Comparison of ENCODE assay signal across 9 mouse cellular contexts in genomic region chr6:72230875-72231274, GRCm38 (mm10). TPM values are rescaled to one million over a fixed set of nuclear protein-coding genes. Genes with fewer than 3 reads are reported as not detected.
DNase-seq lines count a peak whose midpoint lies in the region; ATAC-seq and TF ChIP-seq lines count a peak whose summit lies in the region.
"Had no signal": no experiment of that assay in that cellular context is flagged by ENCODE, and none has a peak within 500 bp of the region (broad histone marks: within the 10 kb centered on the region; RNA-seq: fewer than 3 reads in every experiment).

No protein-coding gene starts in this region.

- ATAC-seq in heart, embryonic 12.5 days (ENCODE audit: insufficient number of reproducible peaks, low FRiP score): no peak
- no peak for ATAC-seq in midbrain, embryonic 15.5 days (replicated peaks)
- ATAC-seq in forebrain, embryonic 16.5 days: peak; percentile 32; the same call in 1 of the 2 replicates
- ATAC-seq in limb, embryonic 14.5 days (ENCODE audit: low FRiP score, low read depth): peak; percentile 24; the same call in 1 of the 2 replicates
- ATAC-seq in liver, embryonic 11.5 days (replicated peaks; ENCODE audit: low FRiP score): no peak

- H3K36me3 ChIP-seq in heart, embryonic 12.5 days: no peaks in the 10 kb centered on the region
- H3K36me3 ChIP-seq in midbrain, embryonic 10.5 days: no peaks in the 10 kb centered on the region
- no peaks in the 10 kb centered on the region for H3K36me3 ChIP-seq in midbrain, embryonic 15.5 days (replicated peaks)
- H3K36me3 ChIP-seq in forebrain, embryonic 16.5 days (ENCODE audit: control insufficient read depth, insufficient read depth): no peaks in the 10 kb centered on the region
- H3K36me3 ChIP-seq in limb, embryonic 14.5 days (ENCODE audit: control insufficient read depth, insufficient read depth, low read length): no peaks in the 10 kb centered on the region
- H3K36me3 ChIP-seq in liver, embryonic 11.5 days (ENCODE audit: control insufficient read depth, insufficient read depth, low read length): no peaks in the 10 kb centered on the region

- peak overlapping the region; percentile 29; the same call in 1 of the 2 replicates for H3K9ac ChIP-seq in heart, embryonic 12.5 days
- no peak overlapping the region for H3K9ac ChIP-seq in midbrain, embryonic 15.5 days
- H3K9ac ChIP-seq in forebrain, embryonic 16.5 days (replicated peaks; ENCODE audit: low read depth, low read length): no peak overlapping the region
- H3K9ac ChIP-seq in limb, embryonic 14.5 days (ENCODE audit: low read depth, low read length, severe bottlenecking): 0 out of 2 replicates have a peak overlapping the region, but pooled peaks have one; percentile 17
- H3K9ac ChIP-seq in liver, embryonic 11.5 days (ENCODE audit: low read depth, low read length): no peak overlapping the region

- H3K4me2 ChIP-seq in heart, embryonic 12.5 days: peak overlapping the region; percentile 27
- no peak overlapping the region for H3K4me2 ChIP-seq in midbrain, embryonic 15.5 days
- H3K4me2 ChIP-seq in forebrain, embryonic 16.5 days (ENCODE audit: low read length): no peak overlapping the region
- H3K4me2 ChIP-seq in limb, embryonic 14.5 days (replicated peaks; ENCODE audit: low read depth, low read length, severe bottlenecking): peak overlapping the region; percentile 95
- no peak overlapping the region for H3K4me2 ChIP-seq in liver, embryonic 11.5 days

- H3K4me1 ChIP-seq in heart, embryonic 12.5 days (replicated peaks): peaks cover 52% of the 10 kb centered on the region
- H3K4me1 ChIP-seq in midbrain, embryonic 10.5 days: peaks cover 55% of the 10 kb centered on the region
- peaks cover 26% of the 10 kb centered on the region for H3K4me1 ChIP-seq in midbrain, embryonic 15.5 days
- H3K4me1 ChIP-seq in forebrain, embryonic 16.5 days (replicated peaks; ENCODE audit: control insufficient read depth, insufficient read depth, low read length): peaks cover 22% of the 10 kb centered on the region
- peaks cover 39% of the 10 kb centered on the region for H3K4me1 ChIP-seq in limb, embryonic 14.5 days (ENCODE audit: control insufficient read depth, insufficient read depth, low read length)
- peaks cover 5% of the 10 kb centered on the region; the same call in 1 of the 2 replicates for H3K4me1 ChIP-seq in liver, embryonic 11.5 days (replicated peaks; ENCODE audit: control insufficient read depth, insufficient read depth, low read length)

- 45% methylated on average over 5 of the region's 5 CpGs for WGBS in heart, embryonic 12.5 days
- WGBS in midbrain, embryonic 10.5 days: 43% methylated on average over 5 of the region's 5 CpGs
- WGBS in midbrain, embryonic 15.5 days: 33% methylated on average over 5 of the region's 5 CpGs
- 24% methylated on average over 5 of the region's 5 CpGs for WGBS in forebrain, embryonic 16.5 days
- WGBS in limb, embryonic 14.5 days: 12% methylated on average over 5 of the region's 5 CpGs
- 35% methylated on average over 5 of the region's 5 CpGs for WGBS in liver, embryonic 11.5 days

- intact Hi-C loops in heart, postnatal 10 days (cut with DNase I): loop anchor here (1.0 kb wide), 1 partner anchor 11 kb away; no protein-coding TSS in a partner anchor

- no peak overlapping the region for H3K27ac ChIP-seq in heart, embryonic 12.5 days (ENCODE audit: poor library complexity, severe bottlenecking)
- H3K27ac ChIP-seq in midbrain, embryonic 10.5 days (replicated peaks): peak overlapping the region; percentile 58; the same call in 1 of the 2 replicates
- no peak overlapping the region for H3K27ac ChIP-seq in midbrain, embryonic 15.5 days
- H3K27ac ChIP-seq in forebrain, embryonic 16.5 days (ENCODE audit: low read length): no peak overlapping the region
- no peak overlapping the region for H3K27ac ChIP-seq in limb, embryonic 14.5 days (replicated peaks; ENCODE audit: low read depth, low read length)
- H3K27ac ChIP-seq in liver, embryonic 11.5 days (ENCODE audit: low read depth, low read length): no peak overlapping the region

- H3K4me3 ChIP-seq in heart, embryonic 12.5 days: no peak overlapping the region
- H3K4me3 ChIP-seq in midbrain, embryonic 10.5 days: no peak overlapping the region
- no peak overlapping the region for H3K4me3 ChIP-seq in midbrain, embryonic 15.5 days
- no peak overlapping the region for H3K4me3 ChIP-seq in forebrain, embryonic 16.5 days (replicated peaks; ENCODE audit: low read length)
- H3K4me3 ChIP-seq in limb, embryonic 14.5 days (replicated peaks; ENCODE audit: low read length): peak overlapping the region; percentile 9; the same call in 1 of the 2 replicates
- H3K4me3 ChIP-seq in liver, embryonic 11.5 days (ENCODE audit: low read depth, low read length): no peak overlapping the region

- no peak for DNase-seq in heart, postnatal 10 days
- no peak for DNase-seq in midbrain, embryonic 10.5 days (ENCODE audit: low spot score)
- no peak for DNase-seq in limb, embryonic 14.5 days (ENCODE audit: low spot score)
- no peak for DNase-seq in liver, embryonic 11.5 days (ENCODE audit: low spot score)
- DNase-seq: adrenal gland, adult 8-10 months; cerebellum, adult 9-11 months had no signal

- no peak for TF ChIP-seq POLR2A in limb, embryonic 14.5 days (IDR thresholded peaks at IDR 0.05; ENCODE audit: borderline replicate concordance, extremely low read depth, insufficient read depth, insufficient read length)

- no peaks in the 10 kb centered on the region for H3K9me3 ChIP-seq in heart, embryonic 12.5 days (replicated peaks)
- H3K9me3 ChIP-seq in midbrain, embryonic 10.5 days (replicated peaks): no peaks in the 10 kb centered on the region
- H3K9me3 ChIP-seq in midbrain, embryonic 15.5 days: no peaks in the 10 kb centered on the region
- no peaks in the 10 kb centered on the region for H3K9me3 ChIP-seq in forebrain, embryonic 16.5 days (ENCODE audit: control insufficient read depth, low read length)
- no peaks in the 10 kb centered on the region for H3K9me3 ChIP-seq in limb, embryonic 14.5 days (ENCODE audit: control insufficient read depth, low read length)
- H3K9me3 ChIP-seq in liver, embryonic 11.5 days (ENCODE audit: control insufficient read depth, low read length): no peaks in the 10 kb centered on the region

- H3K27me3 ChIP-seq in heart, embryonic 12.5 days (replicated peaks): peaks cover 25% of the 10 kb centered on the region
- H3K27me3 ChIP-seq in midbrain, embryonic 10.5 days (ENCODE audit: low read depth, poor library complexity, severe bottlenecking): peaks cover 70% of the 10 kb centered on the region
- peaks cover 19% of the 10 kb centered on the region for H3K27me3 ChIP-seq in midbrain, embryonic 15.5 days (replicated peaks)
- H3K27me3 ChIP-seq in forebrain, embryonic 16.5 days (replicated peaks; ENCODE audit: control insufficient read depth, insufficient read depth, low read length): peaks cover 12% of the 10 kb centered on the region; the same call in 1 of the 2 replicates
- no peaks in the 10 kb centered on the region for H3K27me3 ChIP-seq in limb, embryonic 14.5 days (ENCODE audit: control insufficient read depth, insufficient read depth, low read length)
- H3K27me3 ChIP-seq in liver, embryonic 11.5 days (replicated peaks; ENCODE audit: control insufficient read depth, insufficient read depth, low read length): peaks cover 68% of the 10 kb centered on the region

RNA-seq across cellular contexts. Expression of gene Atoh8, which starts 4.5 kb away (rescaled TPM):
- polyA plus RNA-seq in heart, embryonic 12.5 days (2016; fragmentation: Nextera tagmentation; extraction: Ambion mirVana): 14.1 and 14.9 TPM in 2 replicates
- total RNA-seq in heart, postnatal 10 days (2021): 1 to 10 TPM; 8.6 TPM
- polyA plus RNA-seq in midbrain, embryonic 10.5 days (2016; fragmentation: Nextera tagmentation; extraction: Ambion mirVana): 9.2 and 11.2 TPM in 2 replicates
- 1.9 and 2.2 TPM in 2 replicates for polyA plus RNA-seq in midbrain, embryonic 15.5 days (2015; fragmentation: Nextera tagmentation; extraction: Ambion mirVana)
- polyA plus RNA-seq in forebrain, embryonic 16.5 days (2015; fragmentation: Nextera tagmentation; extraction: Ambion mirVana): 2.7 and 3.0 TPM in 2 replicates
- polyA plus RNA-seq in limb, embryonic 14.5 days (2012; rRNA removed): 19.8 and 26.5 TPM in 2 replicates
- 15.1 and 19.5 TPM in 2 replicates for polyA plus RNA-seq in limb, embryonic 14.5 days (2014; fragmentation: Nextera tagmentation; extraction: Ambion mirVana)
- 3.1 and 3.4 TPM in 2 replicates for polyA plus RNA-seq in liver, embryonic 11.5 days (2014; fragmentation: Nextera tagmentation; extraction: Ambion mirVana)

Comparison
In these comparisons a context has a peak if more than half of its experiments do, and no peak if none do; other contexts are left out.
1. ATAC-seq: peak in forebrain, embryonic 16.5 days (single experiment) and limb, embryonic 14.5 days (single experiment); none in heart, embryonic 12.5 days (single experiment), midbrain, embryonic 15.5 days (single experiment) and liver, embryonic 11.5 days (single experiment).
2. H3K4me2 ChIP-seq: peak in heart, embryonic 12.5 days (single experiment) and limb, embryonic 14.5 days (single experiment); none in midbrain, embryonic 15.5 days (single experiment), forebrain, embryonic 16.5 days (single experiment) and liver, embryonic 11.5 days (single experiment).
3. H3K9ac ChIP-seq: peak in heart, embryonic 12.5 days (single experiment) and limb, embryonic 14.5 days (single experiment); none in midbrain, embryonic 15.5 days (single experiment), forebrain, embryonic 16.5 days (single experiment) and liver, embryonic 11.5 days (single experiment).